Mouse (Mus musculus): ENCODE results near the gene Gpr22.

Gene Gpr22

GRCm38 (mm10) chr12:31667187-31667586 lies 46.6 kb downstream of the Gpr22 start:
- no peak for DNase-seq (ENCODE audit: low read depth, low spot score)

DNA sequence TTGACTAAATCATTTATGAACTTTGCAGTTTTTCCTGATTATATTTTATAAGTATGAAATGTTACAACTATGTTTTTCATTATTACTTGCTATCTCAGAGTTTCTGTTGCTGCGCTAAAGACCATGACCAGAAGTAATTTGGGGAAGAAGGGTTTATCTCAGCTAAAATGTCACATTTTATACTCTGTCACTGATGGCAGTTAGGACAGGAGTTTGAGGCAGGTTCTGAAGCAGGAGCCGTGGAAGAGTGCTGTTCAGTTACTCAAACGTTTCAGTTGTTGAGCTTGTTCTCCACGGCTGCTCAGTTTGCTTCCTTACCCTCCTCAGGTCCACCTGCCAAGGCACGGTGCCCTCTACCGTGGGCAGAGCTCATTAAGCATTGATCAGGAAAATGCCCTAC lies 47.7 kb downstream of the Gpr22 start:
- DNase-seq (ENCODE audit: low read depth, low spot score) = no peak
